Mouse (Mus musculus) thymus, adult 2 months (tissue): ENCODE data around the gene Rcsd1.

Experiments used
- CTCF ChIP-seq: fragments of 200-500 bp; IDR thresholded peaks from 2 replicates; pipeline ENCODE4 v1.5.1; 2012; ENCODE audit warnings: mild to moderate bottlenecking, control low read depth, low read length, moderate library complexity, borderline replicate concordance; ENCODE audit not compliant: control insufficient read depth, poor library complexity, insufficient read depth; ENCODE audit errors: extremely low read depth
- POLR2A ChIP-seq: fragments of 200-500 bp; IDR thresholded peaks from 2 replicates; pipeline ENCODE4 v1.6.1; 2012; ENCODE audit warnings: mild to moderate bottlenecking, low read length, control low read depth, moderate library complexity; ENCODE audit not compliant: control insufficient read depth, poor library complexity, insufficient read depth; ENCODE audit errors: extremely low read depth

DNA sequence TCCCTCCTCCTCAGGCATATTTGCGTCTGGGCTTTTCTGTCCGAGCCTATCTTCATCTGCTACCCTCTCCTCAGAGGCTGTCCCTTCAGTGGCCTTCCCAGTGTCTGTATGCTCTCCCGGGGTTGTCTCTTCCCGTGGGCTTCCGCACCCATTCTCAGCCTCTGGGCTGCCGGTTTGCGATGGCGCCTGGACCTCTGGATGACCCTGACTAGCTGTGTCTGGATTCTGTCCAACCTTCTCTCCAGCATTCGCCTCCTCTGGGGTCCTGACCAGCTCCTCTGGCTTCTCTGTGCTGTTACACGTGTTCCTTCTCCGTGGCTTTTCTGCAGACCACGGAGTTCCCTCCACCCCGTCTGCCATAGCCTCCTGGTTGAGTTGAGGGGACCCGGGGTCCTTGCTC is 54.1 kb downstream of the Rcsd1 start:
- TF ChIP-seq CTCF: no peak
- no peak for TF ChIP-seq POLR2A
